Mouse (Mus musculus) kidney, adult 2 months (tissue): ENCODE measurements around the gene Plekhm1.

Source experiments
- CTCF ChIP-seq: fragments of 200-500 bp; conservative IDR thresholded peaks from 2 replicates; pipeline ENCODE4 v1.5.1; 2011; ENCODE audit warnings: low read depth, mild to moderate bottlenecking, control low read depth, low read length, moderate library complexity, mixed read lengths; ENCODE audit not compliant: insufficient read depth, insufficient read length
- POLR2A ChIP-seq: fragments of 200-500 bp; IDR thresholded peaks from one replicate; pipeline ENCODE4 v1.6.1; 2011; ENCODE audit warnings: low read depth, low read length, control low read depth

GRCm38 (mm10) chr11:103330651-103331319 is 81.7 kb downstream of the Plekhm1 start:
- no peak for TF ChIP-seq POLR2A
- no peak for TF ChIP-seq CTCF
